19 mouse cellular contexts compared by ENCODE assay signal in genomic region chr1:52663228-52663627, GRCm38 (mm10). TPM values are rescaled to one million over a fixed set of nuclear protein-coding genes. Genes with fewer than 3 reads are reported as not detected.
A peak's percentile ranks its signal among the peaks of the same experiment; 100 is the strongest.
DNase-seq lines count a peak whose midpoint lies in the region; ATAC-seq lines count a peak whose summit lies in the region.
"Had no signal": no experiment of that assay in that cellular context is flagged by ENCODE, and none has a peak within 500 bp of the region (broad histone marks: within the 10 kb centered on the region; RNA-seq: fewer than 3 reads in every experiment).

No protein-coding gene starts in this region.

- WGBS in forebrain, embryonic 15.5 days: 80% methylated on average over 7 of the region's 7 CpGs
- WGBS in forebrain, embryonic 11.5 days: 95% methylated on average over 7 of the region's 7 CpGs

- ATAC-seq in forebrain, embryonic 15.5 days (replicated peaks): peak; percentile 66
- ATAC-seq in forebrain, embryonic 11.5 days (replicated peaks; ENCODE audit: low FRiP score): no peak
- no peak for ATAC-seq in activated CD4-positive, CD25-positive, alpha-beta regulatory T cell, adult 4 months
- ATAC-seq: intestine, embryonic 16.5 days had no signal

- no peak overlapping the region for H3K4me3 ChIP-seq in forebrain, embryonic 15.5 days
- no peak overlapping the region for H3K4me3 ChIP-seq in forebrain, embryonic 11.5 days (ENCODE audit: low read depth, low read length)
- H3K4me3 ChIP-seq: embryonic facial prominence, embryonic 12.5 days; neural tube, embryonic 13.5 days had no signal

- 0 out of 2 replicates have a peak overlapping the region, but pooled peaks have one; percentile 37 for H3K27ac ChIP-seq in forebrain, embryonic 15.5 days (replicated peaks)
- H3K27ac ChIP-seq in forebrain, embryonic 11.5 days (ENCODE audit: low read depth, low read length): no peak overlapping the region
- H3K27ac ChIP-seq: embryonic facial prominence, embryonic 12.5 days; hindbrain, embryonic 14.5 days; neural tube, embryonic 13.5 days had no signal

- H3K27me3 ChIP-seq in forebrain, embryonic 15.5 days: no peaks in the 10 kb centered on the region
- H3K27me3 ChIP-seq in forebrain, embryonic 11.5 days (ENCODE audit: control insufficient read depth, insufficient read depth, low read length): no peaks in the 10 kb centered on the region
- H3K27me3 ChIP-seq: embryonic facial prominence, embryonic 12.5 days; neural tube, embryonic 13.5 days had no signal

- H3K4me2 ChIP-seq in forebrain, embryonic 15.5 days (replicated peaks): no peak overlapping the region
- no peak overlapping the region for H3K4me2 ChIP-seq in forebrain, embryonic 11.5 days (ENCODE audit: low read depth, low read length, severe bottlenecking)
- H3K4me2 ChIP-seq: embryonic facial prominence, embryonic 12.5 days; hindbrain, embryonic 14.5 days; neural tube, embryonic 13.5 days had no signal

- H3K4me1 ChIP-seq in forebrain, embryonic 15.5 days: no peaks in the 10 kb centered on the region
- no peaks in the 10 kb centered on the region for H3K4me1 ChIP-seq in forebrain, embryonic 11.5 days (replicated peaks; ENCODE audit: control insufficient read depth, insufficient read depth, low read length)
- H3K4me1 ChIP-seq: embryonic facial prominence, embryonic 12.5 days; neural tube, embryonic 13.5 days had no signal

- peaks cover 10% of the 10 kb centered on the region for H3K36me3 ChIP-seq in forebrain, embryonic 15.5 days
- H3K36me3 ChIP-seq in forebrain, embryonic 11.5 days (ENCODE audit: control insufficient read depth, insufficient read depth, low read length): no peaks in the 10 kb centered on the region
- H3K36me3 ChIP-seq: embryonic facial prominence, embryonic 12.5 days had no signal

- intact Hi-C loops in left cerebral cortex, postnatal 4 days (cut with DNase I): no loop called here
- intact Hi-C loops in left cerebral cortex, postnatal 14 days (cut with DNase I): no loop called here

- H3K9me3 ChIP-seq in forebrain, embryonic 15.5 days: no peaks in the 10 kb centered on the region
- H3K9me3 ChIP-seq in forebrain, embryonic 11.5 days (ENCODE audit: control insufficient read depth, low read length): no peaks in the 10 kb centered on the region
- H3K9me3 ChIP-seq: embryonic facial prominence, embryonic 12.5 days; neural tube, embryonic 13.5 days had no signal

- DNase-seq in forebrain, embryonic 11.5 days (ENCODE audit: low spot score): no peak
- peak; percentile 39 for DNase-seq in left cerebral cortex, adult 11 months (ENCODE audit: low spot score)
- no peak for DNase-seq in left cerebral cortex, postnatal 4 days
- DNase-seq in left cerebral cortex, postnatal 14 days (ENCODE audit: low spot score in 2 of 2): peak; percentile 56 to 62
- DNase-seq in telencephalon, adult 2 months (ENCODE audit: low read depth, low spot score): peak; percentile 72
- DNase-seq in embryo, embryonic 11 days: no peak
- DNase-seq: adrenal gland, postnatal 10 days; cerebellum, adult 18-20 months; gastrocnemius, postnatal 25 days; lung, adult 18-20 months; lung, postnatal 36 days; spleen, adult 18-20 months; thymus, adult 2 months had no signal

- no peak overlapping the region for H3K9ac ChIP-seq in forebrain, embryonic 15.5 days (replicated peaks)
- no peak overlapping the region for H3K9ac ChIP-seq in forebrain, embryonic 11.5 days (ENCODE audit: low read length)
- H3K9ac ChIP-seq: embryonic facial prominence, embryonic 12.5 days; hindbrain, embryonic 14.5 days; neural tube, embryonic 13.5 days had no signal

RNA-seq across cellular contexts. Expression of gene Nemp2, which starts 32.7 kb away (rescaled TPM):
- 8.5 and 8.9 TPM in 2 replicates for polyA plus RNA-seq in forebrain, embryonic 15.5 days (2015; fragmentation: Nextera tagmentation; extraction: Ambion mirVana)
- polyA plus RNA-seq in forebrain, embryonic 11.5 days (2014; fragmentation: Nextera tagmentation; extraction: Ambion mirVana): 11.6 and 14.5 TPM in 2 replicates
- 1 to 10 TPM; 7.7 to 8.8 TPM for total RNA-seq in left cerebral cortex, postnatal 4 days (2021)
- 1 to 10 TPM; 3.9 to 5.5 TPM for total RNA-seq in left cerebral cortex, postnatal 14 days (2021)
- polyA plus RNA-seq in activated CD4-positive, CD25-positive, alpha-beta regulatory T cell, adult 4 months (2017; shearing (Covaris generic)): 10 to 100 TPM; 26.3 to 27.2 TPM

Comparison
In these comparisons a context has a peak if more than half of its experiments do, and no peak if none do; other contexts are left out.
1. DNase-seq: peak in left cerebral cortex, adult 11 months (single experiment), left cerebral cortex, postnatal 14 days (2 of 2) and telencephalon, adult 2 months (single experiment); none in forebrain, embryonic 11.5 days (single experiment), left cerebral cortex, postnatal 4 days (single experiment) and embryo, embryonic 11 days (single experiment).